In genomic region chr5:74097854-74098220, GRCm38 (mm10) we compare ENCODE assay signal across 28 mouse cellular contexts. TPM values are rescaled to one million over a fixed set of nuclear protein-coding genes. Genes with fewer than 3 reads are reported as not detected.
DNase-seq lines count a peak whose midpoint lies in the region; ATAC-seq lines count a peak whose summit lies in the region.
"Had no signal": no experiment of that assay in that cellular context is flagged by ENCODE, and none has a peak within 500 bp of the region (broad histone marks: within the 10 kb centered on the region; RNA-seq: fewer than 3 reads in every experiment).

No protein-coding gene starts in this region.

- intact Hi-C loops in left cerebral cortex, postnatal 10 days (cut with DNase I): no loop called here

- H3K9ac ChIP-seq in lung, embryonic 15.5 days: no peak overlapping the region
- H3K9ac ChIP-seq: embryonic facial prominence, embryonic 15.5 days; heart, embryonic 12.5 days; hindbrain, embryonic 14.5 days; limb, embryonic 13.5 days; midbrain, embryonic 12.5 days; neural tube, embryonic 13.5 days; stomach, embryonic 15.5 days had no signal

- H3K27me3 ChIP-seq in lung, embryonic 15.5 days: no peaks in the 10 kb centered on the region
- no peaks in the 10 kb centered on the region for H3K27me3 ChIP-seq in limb, embryonic 10.5 days (ENCODE audit: low read depth, poor library complexity, severe bottlenecking)
- H3K27me3 ChIP-seq: embryonic facial prominence, embryonic 15.5 days; heart, embryonic 12.5 days; limb, embryonic 13.5 days; midbrain, embryonic 12.5 days; neural tube, embryonic 13.5 days; stomach, embryonic 15.5 days had no signal

- 39% methylated on average over 10 of the region's 10 CpGs for WGBS in lung, embryonic 15.5 days
- WGBS in limb, embryonic 10.5 days: 57% methylated on average over 10 of the region's 10 CpGs

- H3K27ac ChIP-seq in lung, embryonic 15.5 days: peak overlapping the region; percentile 59
- H3K27ac ChIP-seq in limb, embryonic 10.5 days: no peak overlapping the region
- H3K27ac ChIP-seq: embryonic facial prominence, embryonic 10.5 days; embryonic facial prominence, embryonic 15.5 days; heart, adult 2 months; hindbrain, embryonic 14.5 days; limb, embryonic 13.5 days; midbrain, embryonic 12.5 days; neural tube, embryonic 13.5 days had no signal

- H3K36me3 ChIP-seq in lung, embryonic 15.5 days: peaks cover 17% of the 10 kb centered on the region; the same call in 1 of the 2 replicates
- peaks cover 57% of the 10 kb centered on the region for H3K36me3 ChIP-seq in limb, embryonic 10.5 days

- H3K4me2 ChIP-seq in lung, embryonic 15.5 days: peak overlapping the region; percentile 15; the same call in 1 of the 2 replicates
- H3K4me2 ChIP-seq: embryonic facial prominence, embryonic 15.5 days; heart, embryonic 12.5 days; hindbrain, embryonic 14.5 days; limb, embryonic 13.5 days; liver, embryonic 11.5 days; midbrain, embryonic 12.5 days; neural tube, embryonic 13.5 days; stomach, embryonic 15.5 days had no signal

- no peak for DNase-seq in lung, postnatal 14 days
- DNase-seq in ES-CJ7 (ENCODE audit: low read depth, low spot score): peak; percentile 65
- DNase-seq in ZHBTc4 (ENCODE audit: low read depth, low spot score): peak; percentile 64
- DNase-seq in limb, embryonic 10.5 days (ENCODE audit: low spot score): no peak
- no peak for DNase-seq in left cerebral cortex, postnatal 10 days (ENCODE audit: extremely low spot score in 1 of 2, low spot score in 2 of 2)
- DNase-seq in gastrocnemius, adult 18-20 months (ENCODE audit: low spot score): no peak
- DNase-seq: adrenal gland, postnatal 10 days; cerebellum, adult 8-10 months; cerebellum, postnatal 25 days; gastrocnemius, postnatal 25 days; heart, adult 2 months; kidney, adult 9 months; kidney, postnatal 10 days; layer of hippocampus, adult 9-11 months; right cerebral cortex, postnatal 14 days; thymus, postnatal 14 days had no signal

- ATAC-seq in lung, embryonic 15.5 days (ENCODE audit: borderline replicate concordance, extremely low read depth, low FRiP score, low TSS enrichment): no peak
- ATAC-seq: forebrain, embryonic 14.5 days; intestine, postnatal 0 days had no signal

- H3K4me1 ChIP-seq in lung, embryonic 15.5 days: peaks cover 49% of the 10 kb centered on the region
- H3K4me1 ChIP-seq in limb, embryonic 10.5 days: peaks cover 18% of the 10 kb centered on the region

- no peak overlapping the region for H3K4me3 ChIP-seq in lung, embryonic 15.5 days
- no peak overlapping the region for H3K4me3 ChIP-seq in limb, embryonic 10.5 days
- H3K4me3 ChIP-seq: embryonic facial prominence, embryonic 10.5 days; embryonic facial prominence, embryonic 15.5 days; heart, adult 2 months; heart, embryonic 12.5 days; limb, embryonic 13.5 days; midbrain, embryonic 12.5 days; neural tube, embryonic 13.5 days; stomach, embryonic 15.5 days had no signal

- no peaks in the 10 kb centered on the region for H3K9me3 ChIP-seq in lung, embryonic 15.5 days
- H3K9me3 ChIP-seq in limb, embryonic 10.5 days (replicated peaks): no peaks in the 10 kb centered on the region
- H3K9me3 ChIP-seq: embryonic facial prominence, embryonic 10.5 days; embryonic facial prominence, embryonic 15.5 days; heart, embryonic 12.5 days; limb, embryonic 13.5 days; midbrain, embryonic 12.5 days; neural tube, embryonic 13.5 days; stomach, embryonic 15.5 days had no signal

RNA-seq across cellular contexts. Expression of gene Usp46, which starts 29.6 kb away (rescaled TPM):
- polyA plus RNA-seq in lung, embryonic 15.5 days (2015; fragmentation: Nextera tagmentation; extraction: Ambion mirVana): 44.5 and 46.4 TPM in 2 replicates
- 30.8 and 37.9 TPM in 2 replicates for polyA plus RNA-seq in limb, embryonic 10.5 days (2016; fragmentation: Nextera tagmentation; extraction: Ambion mirVana)
- total RNA-seq in left cerebral cortex, postnatal 10 days (2021): 100 to 1,000 TPM; 144 to 148 TPM
- 10 to 100 TPM; 10.4 to 16.0 TPM for total RNA-seq in gastrocnemius, adult 18-20 months (2021)

Comparison
In these comparisons a context has a peak if more than half of its experiments do, and no peak if none do; other contexts are left out.
1. DNase-seq: peak in ES-CJ7 (single experiment) and ZHBTc4 (single experiment); none in lung, postnatal 14 days (single experiment), limb, embryonic 10.5 days (single experiment), left cerebral cortex, postnatal 10 days (0 of 2) and gastrocnemius, adult 18-20 months (single experiment).
2. RNA of gene Usp46, which starts 29.6 kb away (total RNA-seq): 144 to 148 TPM in left cerebral cortex, postnatal 10 days; 10.4 to 16.0 TPM in gastrocnemius, adult 18-20 months; every median in the first group is over 4 times any median in the second.